Mouse (Mus musculus): ENCODE measurements around the gene Sema3a.

Sema3a gene

DNA sequence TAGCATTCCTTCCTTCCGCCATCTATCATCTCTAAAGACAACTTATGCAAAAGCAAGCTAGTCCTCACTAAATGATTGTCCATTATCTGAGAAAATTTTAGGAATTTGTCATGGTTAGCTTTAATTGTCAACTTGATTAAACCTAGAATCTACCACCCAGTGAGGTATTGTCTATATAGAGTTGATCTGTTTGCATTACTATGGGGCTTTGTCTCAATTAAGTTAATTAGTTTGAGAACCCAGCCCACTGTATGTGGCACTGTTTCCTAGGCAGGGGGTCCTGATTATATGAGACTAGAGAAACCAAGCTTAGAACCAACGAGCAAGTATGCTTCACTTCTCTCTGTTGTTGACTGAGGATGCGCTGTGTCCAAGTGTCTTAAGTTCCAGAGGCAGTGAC, 194.9 kb downstream of the Sema3a start:
- DNase-seq (ENCODE audit: low read depth, low spot score): no peak

DNA sequence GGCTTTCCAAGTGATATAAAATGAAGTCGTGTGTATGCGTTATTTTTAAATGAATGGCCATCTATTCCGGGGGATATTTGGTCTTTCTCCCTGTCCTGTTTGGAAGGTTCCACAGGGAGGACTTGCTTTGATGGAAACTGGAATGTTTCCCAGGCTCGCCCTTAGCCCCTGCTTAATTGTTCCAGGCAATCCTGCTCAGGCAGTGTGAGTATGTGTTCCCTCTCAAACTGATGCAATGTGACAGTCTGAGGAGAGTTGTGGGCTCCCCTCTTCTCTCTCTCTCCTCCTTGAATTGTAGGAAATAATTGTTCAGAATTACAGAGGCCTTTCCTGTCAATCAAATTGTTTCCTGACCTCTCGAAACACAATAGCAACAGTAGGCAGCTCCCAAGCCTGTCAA, 202.1 kb downstream of the Sema3a start:
- no peak for DNase-seq (ENCODE audit: low read depth, low spot score)

DNA sequence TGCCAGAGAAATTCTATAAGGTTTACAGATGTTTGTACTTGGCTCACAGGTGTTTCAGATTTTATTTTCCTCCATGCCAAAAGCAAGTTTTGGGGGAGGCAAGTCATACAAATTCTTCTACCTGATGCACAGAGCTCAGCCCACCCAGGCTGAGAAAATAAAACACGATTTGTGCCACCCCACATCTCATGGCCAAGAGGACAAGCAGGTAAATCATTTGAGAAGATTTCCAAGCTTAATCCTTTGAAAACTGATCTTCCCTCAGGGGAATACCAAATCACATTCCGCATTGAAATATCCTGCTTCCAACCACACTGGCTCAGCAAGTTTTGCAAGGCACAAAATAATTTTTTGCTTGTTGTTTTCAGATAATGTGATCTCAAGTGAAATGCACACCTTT, 206.2 kb downstream of the Sema3a start:
- DNase-seq (ENCODE audit: low read depth, low spot score): no peak

DNA sequence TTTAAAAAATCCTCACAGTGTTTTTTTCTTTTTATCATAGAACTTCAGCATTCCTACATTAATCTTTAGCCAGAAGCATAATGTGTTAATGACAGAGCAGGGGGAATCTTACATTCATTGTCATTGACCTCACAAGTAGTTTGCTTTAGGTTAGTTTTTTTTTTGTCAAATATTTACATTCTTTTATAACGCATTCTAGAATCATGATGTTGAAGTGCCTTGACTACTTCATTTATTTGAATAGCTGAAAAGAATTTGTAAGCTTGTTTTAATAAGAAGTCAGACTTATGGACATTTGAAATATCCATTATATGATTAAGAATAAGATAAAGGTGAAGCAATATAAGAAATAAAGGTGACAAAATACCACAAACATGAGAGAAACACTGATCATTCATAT, 212.5 kb downstream of the Sema3a start:
- DNase-seq (ENCODE audit: low read depth, low spot score): no peak

DNA sequence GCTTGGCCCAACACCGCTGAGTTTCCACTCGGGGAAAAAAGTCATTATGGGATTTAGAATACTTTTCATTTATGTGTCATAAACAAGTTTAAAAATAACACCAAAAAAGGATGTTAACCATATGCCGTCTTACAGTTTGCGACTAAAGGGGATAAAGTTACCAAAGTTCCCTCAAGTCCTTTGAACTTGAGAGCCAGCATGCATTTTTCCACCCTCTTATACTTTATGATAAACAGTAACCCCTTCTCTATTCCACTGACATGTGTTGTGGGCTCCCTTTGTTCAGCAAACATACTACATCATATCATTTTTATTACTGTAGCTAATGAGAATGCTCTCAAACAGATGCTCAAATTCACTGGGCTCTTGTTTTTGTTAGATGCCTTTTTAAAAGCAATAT, 221.9 kb downstream of the Sema3a start:
- no peak for DNase-seq (ENCODE audit: low read depth, low spot score)

DNA sequence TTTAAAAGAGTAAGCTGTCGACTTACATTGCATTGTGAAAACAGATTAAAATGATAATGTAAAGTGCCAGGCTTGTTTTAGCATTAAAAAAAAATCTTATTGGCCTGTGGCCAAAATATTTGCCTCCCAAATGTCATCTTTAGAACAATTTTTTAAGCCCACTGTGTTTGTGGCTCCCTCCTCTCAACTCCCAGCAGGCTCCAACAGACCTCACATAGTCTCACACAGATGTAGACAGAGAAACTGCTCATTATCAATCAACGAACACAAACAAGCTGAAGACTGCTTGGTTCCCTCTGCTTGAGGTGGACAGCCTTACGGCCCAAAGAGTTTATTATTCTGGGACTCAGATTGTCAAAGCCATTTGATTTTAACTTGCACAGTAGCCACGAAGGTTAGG, 226.4 kb downstream of the Sema3a start:
- DNase-seq (ENCODE audit: low read depth, low spot score): no peak

DNA sequence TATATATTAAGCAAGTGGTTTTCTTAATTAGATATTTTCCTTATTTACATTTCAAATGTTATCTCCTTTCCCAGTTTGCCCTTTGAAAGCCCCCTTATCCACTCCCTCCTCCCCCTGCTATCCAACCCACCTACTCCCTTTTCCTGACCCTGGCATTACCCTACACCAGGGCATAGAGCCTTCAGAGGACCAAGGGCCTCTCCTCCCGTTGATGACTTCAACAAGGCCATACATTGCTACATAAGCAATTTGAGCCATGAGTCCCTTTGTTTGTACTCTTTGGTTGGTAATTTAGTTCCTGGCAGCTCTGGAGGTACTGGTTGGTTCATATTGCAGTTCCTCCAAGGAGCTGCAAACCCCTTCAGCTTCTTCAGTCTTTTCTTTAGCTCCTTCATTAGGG, 227.8 kb downstream of the Sema3a start:
- no peak for DNase-seq (ENCODE audit: low read depth, low spot score)

DNA sequence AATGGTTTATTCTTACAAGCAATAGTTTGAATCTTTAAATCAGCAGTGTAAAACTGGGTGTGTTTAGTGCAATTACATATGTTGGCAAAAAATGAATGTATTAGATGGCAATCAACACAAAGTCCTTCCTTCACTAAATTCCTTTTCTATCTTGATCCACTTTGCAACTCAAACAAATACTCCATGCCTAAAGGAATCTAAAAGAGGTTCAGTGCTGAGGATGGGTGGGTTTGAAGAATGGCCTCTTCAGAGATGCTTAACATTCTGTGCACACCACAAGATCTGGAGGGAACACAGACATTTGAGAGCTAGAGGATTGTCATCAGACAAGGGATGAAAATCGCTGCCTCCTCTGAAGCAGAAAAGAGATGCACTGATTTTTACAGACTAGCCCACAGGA, 228.3 kb downstream of the Sema3a start:
- DNase-seq (ENCODE audit: low read depth, low spot score): no peak

DNA sequence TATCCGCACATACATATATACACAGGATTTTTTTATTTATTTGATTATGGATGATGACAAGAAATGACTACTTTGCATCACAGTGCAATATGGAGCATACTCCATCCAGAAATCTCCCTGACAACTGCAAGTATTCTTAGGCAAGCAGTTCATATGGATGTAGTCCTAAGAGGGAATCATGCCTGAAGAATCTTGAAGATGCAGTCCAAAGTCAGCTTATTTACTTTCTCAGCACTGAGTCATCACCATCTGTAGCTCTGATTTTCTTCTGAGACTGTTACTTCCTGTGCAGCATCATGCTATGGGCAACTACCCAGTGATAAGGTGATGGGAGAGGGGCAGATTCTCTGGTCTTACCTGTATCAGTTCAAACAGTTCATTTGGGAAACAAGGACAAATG, 229.7 kb downstream of the Sema3a start:
- no peak for DNase-seq (ENCODE audit: low read depth, low spot score)

DNA sequence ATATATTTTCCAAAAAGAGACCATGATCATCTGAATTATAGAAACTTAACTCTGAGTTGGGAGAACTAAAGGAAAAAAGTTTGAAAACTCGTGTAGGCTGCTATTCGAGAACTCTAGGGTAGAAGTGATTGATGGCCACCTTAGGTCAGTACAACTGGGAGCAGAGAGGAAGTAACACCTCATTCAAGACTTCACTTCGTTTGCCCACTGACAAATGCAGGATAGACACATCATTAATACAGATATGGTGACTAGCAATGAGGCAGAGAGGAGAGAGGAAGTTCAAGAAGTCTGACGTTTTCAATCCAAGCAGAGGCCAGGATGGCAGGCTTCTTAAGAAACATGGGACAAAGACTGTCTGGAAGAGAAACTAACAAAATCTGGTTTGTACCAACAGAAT, 233.6 kb downstream of the Sema3a start:
- no peak for DNase-seq (ENCODE audit: low read depth, low spot score)

DNA sequence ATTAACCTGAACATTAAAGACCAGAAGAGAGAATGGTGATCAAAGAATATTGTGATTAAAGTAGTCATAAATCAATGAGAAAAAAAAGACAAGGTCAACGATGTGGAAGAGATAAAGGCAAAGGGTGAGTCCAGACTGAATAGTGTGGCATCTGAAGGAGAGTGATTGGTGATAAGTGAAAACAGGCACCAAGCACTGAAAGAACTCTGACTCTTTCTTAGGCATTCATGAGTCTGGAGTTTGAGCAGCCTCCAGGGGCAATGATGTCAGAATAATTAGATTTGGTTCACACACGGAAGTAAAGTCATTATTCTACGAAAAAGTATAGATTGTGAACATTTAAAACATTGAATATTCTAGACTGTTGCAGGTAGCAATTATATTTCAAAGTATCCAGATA, 235.5 kb downstream of the Sema3a start:
- DNase-seq (ENCODE audit: low read depth, low spot score): no peak

DNA sequence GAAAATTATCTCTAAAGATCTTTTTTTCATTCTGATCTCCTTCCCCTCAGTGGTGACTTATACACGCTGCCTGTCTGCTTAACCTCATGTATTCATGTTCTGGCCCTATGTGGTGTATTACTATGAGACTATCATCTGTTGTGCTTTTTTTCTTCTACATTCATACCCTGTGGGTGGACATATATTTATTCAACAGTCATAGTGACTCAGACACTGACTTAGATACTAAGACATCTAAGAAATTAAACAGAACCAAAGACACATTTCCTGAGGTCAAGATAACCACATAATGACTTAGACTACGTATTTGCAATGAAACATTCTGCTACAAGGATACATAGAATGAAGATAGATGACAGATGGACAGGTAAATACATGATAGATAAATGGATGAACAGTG, 239.9 kb downstream of the Sema3a start:
- DNase-seq (ENCODE audit: low read depth, low spot score): no peak

DNA sequence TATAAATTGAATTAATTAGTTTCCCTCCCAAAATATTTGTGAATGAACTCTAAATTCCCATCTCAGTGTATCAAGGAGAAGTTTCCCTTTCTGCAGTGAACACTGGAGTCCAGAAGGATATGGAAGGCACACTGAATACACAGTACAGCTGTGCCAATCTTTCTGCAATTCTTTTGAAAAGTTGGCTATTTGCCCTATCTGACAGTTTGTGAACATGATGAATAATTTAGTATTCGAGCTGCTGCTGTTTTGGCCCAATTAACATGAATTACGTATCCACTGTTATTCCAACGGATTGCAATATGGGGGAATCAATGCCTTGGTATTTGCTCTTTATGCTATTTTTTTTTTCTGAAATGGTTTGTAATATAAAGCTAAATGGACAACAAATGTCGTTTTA, 254.0 kb downstream of the Sema3a start:
- DNase-seq (ENCODE audit: low read depth, low spot score): no peak

DNA sequence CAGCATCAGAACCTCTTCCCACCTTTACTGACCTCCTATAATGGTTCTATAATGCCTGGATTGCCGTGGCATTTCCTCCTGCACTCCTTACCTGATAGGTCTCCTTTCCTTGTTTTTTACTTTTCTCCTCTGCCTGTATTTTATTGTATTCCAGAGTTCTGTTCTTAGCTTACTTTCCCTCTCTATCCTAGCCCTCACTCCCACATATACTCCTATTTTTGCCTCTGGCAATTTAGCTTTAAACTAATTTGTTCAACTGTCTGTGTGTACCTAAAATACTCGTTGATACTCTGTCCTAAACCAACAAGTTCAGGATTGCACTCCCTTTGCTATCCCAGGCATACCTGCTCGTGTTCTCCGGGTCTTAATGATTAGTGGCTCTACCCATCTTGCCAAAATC, 258.8 kb downstream of the Sema3a start:
- no peak for DNase-seq (ENCODE audit: low read depth, low spot score)

DNA sequence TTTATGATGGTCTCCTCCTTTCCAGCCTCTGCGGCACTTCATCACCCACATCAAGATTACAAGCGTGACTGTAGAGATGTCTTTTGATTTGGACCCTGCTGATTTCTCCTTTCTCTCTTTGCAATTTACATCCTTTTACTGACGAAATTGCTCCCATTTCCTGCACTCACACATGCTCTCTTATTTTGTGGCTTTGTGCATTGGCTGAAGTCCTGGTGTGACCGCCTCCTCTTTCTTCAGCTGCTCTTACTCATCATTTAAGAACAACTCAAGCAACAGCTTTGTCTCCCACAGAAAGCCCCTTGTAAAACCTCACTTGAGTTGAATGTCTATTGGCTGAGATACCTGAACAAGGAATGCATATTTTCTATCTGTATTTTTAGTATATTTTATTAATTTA, 259.5 kb downstream of the Sema3a start:
- DNase-seq (ENCODE audit: low read depth, low spot score): no peak

DNA sequence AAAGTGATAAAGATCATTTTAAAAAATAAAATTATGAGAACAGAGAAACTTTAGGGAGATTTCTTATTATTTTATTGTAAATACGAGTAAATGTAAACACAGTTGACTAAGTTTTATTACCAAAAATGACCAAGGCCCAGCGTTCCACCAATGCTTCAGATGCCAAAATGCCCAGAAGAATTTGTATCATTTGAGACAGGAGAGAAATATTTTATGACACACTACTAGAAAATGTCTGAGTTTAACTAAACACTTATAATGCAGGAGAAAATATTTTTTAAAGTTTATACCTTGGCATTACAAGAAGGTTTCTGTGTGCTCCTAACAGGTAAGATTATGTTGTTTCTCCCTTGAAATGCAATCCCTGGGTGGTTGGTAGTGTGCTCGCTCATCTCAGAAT, 261.4 kb downstream of the Sema3a start:
- DNase-seq (ENCODE audit: low read depth, low spot score): no peak

DNA sequence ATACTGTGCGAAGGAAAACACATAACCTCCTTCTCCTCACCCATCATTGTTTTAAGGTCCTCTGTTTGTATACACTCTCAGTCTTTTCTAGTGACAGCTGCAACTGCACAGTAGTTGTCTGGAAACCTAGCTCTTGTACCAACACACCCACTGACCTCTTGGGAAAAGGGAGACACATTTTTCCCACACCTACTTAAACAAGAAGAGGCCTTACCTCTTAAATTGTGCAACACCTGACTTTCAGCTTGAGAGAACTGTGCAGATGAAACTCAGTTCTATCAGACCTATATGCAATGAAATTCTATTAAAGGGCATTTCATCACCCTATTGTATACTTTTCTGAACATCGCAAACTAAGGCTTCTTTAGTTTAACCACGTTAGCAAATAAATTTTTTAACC, 262.5 kb downstream of the Sema3a start:
- no peak for DNase-seq (ENCODE audit: low read depth, low spot score)

DNA sequence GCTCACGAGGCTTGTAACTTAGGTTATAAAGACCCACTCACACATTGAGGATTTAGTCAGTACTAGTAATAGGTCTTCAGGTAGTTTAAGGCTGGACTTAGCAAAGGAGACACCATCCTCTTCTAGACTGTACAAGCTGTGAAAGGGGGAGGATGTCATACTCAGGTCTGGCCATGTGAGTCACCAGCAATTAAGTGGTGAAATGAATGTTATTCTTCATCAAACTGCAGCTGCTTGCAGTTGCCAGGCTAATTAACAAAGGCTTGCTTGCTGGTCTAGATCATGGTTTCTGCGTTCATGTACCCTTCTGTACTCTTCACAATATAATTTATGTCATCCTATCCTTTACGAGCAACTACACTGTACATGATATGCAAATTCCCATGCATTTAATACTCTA, 264.8 kb downstream of the Sema3a start:
- no peak for DNase-seq (ENCODE audit: low read depth, low spot score)

DNA sequence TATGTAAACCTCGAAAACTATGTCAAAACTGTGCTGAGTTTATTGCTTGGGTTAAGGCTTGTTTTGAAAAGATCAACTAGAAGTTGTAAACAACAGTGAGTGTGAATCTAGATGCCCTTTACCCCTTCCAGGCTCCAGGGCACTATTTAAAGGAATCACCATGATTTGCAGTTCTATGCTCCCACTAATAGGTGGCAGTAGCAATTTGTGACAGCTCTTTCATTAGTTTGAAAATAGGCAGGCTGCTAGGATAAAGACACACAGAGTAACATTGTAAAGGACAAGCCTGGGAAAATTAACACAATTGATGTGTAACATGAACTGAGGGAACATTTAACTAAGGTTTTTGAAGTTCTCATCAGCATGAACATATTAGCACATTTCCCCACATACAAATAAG, 280.2 kb downstream of the Sema3a start:
- DNase-seq (ENCODE audit: low read depth, low spot score): no peak

DNA sequence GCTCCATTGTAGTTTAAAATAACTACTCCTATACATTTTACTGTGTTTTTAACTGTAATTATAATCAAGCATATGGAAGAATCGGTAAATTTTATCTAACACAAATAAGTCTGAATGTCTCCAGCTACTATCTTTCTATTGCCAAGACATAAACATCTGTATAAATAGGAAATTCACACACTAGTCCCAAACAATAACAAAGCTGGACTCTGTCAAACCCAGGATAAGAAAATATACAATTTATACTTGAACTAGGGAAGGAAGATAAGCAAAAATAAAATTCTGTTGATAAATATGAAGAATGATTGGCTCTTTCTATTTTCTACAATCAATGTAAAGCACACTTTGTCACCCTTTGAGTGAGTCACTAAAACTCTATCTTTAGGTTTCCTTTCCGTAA, 280.9 kb downstream of the Sema3a start:
- DNase-seq (ENCODE audit: low read depth, low spot score): no peak

DNA sequence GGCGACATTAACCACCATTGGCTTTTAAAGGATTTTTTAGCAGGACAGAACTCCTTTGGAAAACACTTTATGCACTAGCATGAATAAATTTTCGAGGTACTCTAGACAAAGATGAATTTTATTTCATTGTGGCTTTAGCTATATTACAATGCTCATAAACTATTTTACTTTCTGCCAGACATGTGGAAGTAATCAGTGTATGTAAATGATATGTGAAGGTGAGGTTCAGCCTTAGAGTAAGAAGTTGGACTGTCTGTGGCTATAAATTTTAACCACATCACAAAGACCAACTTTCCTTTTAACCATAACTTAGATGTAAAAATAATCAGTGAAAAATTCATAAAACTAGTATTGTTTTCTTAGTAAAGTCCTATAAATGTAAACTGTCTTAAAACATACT, 286.7 kb downstream of the Sema3a start:
- DNase-seq (ENCODE audit: low read depth, low spot score): no peak

DNA sequence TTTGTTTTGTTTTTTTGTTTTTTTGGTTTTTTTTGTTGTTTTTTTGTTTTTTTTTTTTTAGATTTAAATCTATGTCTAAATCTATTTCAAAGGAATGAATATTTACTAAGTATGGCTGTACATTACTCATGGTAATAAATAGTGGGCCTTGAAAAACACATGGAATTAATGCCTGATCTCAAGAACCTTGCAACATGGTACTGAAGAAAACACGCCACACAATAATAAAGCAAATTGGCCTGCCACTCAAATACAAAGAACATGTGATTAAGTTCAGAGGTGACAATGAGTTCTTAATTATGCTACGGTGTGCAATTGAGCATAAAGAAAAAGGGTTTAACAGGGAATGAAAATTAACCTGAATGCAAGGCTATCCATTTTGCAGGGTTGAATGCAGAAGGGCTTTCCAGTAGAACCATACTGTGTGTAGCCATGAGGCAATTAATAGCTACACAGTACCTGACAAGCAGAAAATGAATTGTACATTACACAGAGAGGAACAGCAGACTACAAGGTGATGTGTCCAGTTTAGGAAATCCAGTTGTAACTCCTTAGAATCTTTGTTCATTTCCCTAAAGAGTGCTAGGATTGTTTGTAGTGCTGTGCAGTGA, 288.8 kb downstream of the Sema3a start:
- no peak for DNase-seq (ENCODE audit: low read depth, low spot score)

DNA sequence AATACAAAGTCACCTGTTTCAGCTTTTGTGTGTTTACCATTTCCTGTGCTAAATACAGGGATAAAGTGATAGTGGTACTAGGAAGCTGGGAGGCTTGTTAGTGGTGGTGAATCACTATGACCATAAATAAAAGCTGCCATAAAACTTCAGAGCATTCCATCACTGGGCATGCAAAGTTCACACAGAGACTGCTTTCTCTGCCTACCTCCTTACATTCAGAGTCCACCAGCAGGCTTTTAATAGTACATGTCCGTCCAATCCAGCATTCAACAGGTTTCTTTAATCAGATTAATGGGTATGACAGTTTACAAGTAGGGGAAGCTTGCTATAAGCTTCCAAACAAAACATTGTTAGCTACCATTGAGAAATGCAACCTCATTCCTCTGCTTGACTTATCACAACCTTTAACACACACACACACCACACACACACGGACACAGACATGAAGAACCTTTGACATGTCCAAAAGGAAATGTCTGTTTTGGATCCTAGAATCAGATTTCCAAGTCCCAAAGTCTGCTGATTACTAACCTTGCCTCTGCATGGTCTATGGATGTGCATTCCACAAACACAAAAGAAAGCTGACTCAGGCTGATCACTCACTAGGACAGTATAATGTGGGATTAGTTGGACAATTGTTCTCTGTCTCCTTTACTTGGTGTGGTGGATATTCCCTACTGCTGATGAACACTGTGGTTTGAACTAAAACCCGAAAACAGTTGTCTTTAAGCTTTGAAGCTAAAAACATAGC, 291.9 kb downstream of the Sema3a start:
- DNase-seq (ENCODE audit: low read depth, low spot score): no peak
